Mouse (Mus musculus): ENCODE data around the gene Gm21518. TPM values are rescaled to one million over a fixed set of nuclear protein-coding genes. Genes with fewer than 3 reads are reported as not detected.
"Not testable (repeated sequence)": the region's sequence is repeated elsewhere in the genome, so short reads cannot be mapped to it uniquely, and the experiment has no call there.

The Gm21518 gene
- total RNA-seq (2021), result not detected in 2 replicates
- long read RNA-seq, result 0 reads

DNA sequence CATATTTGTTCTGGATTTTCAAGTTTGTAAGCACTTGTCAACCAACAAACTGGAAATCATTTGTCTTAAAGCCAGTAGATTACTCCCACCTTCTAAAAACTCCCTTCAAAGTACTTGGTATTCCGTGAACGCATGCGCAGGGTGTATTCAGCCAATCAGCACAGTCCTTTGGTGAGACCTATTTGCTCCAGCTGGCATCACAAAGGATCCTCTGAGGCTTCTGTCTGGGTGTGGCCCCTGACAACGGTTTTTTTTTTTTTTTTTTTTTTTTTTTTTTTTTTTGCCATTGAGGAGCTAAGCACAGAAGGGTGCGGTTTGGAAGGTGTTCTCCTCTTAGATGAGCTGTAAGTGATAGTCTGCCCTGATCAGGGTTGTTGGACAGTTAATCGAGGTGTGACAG is at the start of gene Gm21518:
TSS of gene Gm21518 (plus strand) at position 301 of the 400 bp plus-strand sequence.
- DNase-seq, result not testable (repeated sequence)

Data from adrenal gland, postnatal 25 days (tissue).